Mouse (Mus musculus) G1E (cell line): Measurements from ENCODE around the gene Klc4.

Experiments used
- CTCF ChIP-seq: IDR thresholded peaks from 2 replicates; pipeline ENCODE4 v1.5.1; 2012; ENCODE audit warnings: low read depth, low read length, inconsistent platforms, mixed read lengths
- GATA2 ChIP-seq: IDR thresholded peaks from 2 replicates; pipeline ENCODE4 v1.6.1; 2012; ENCODE audit warnings: low read depth, low read length, inconsistent platforms, borderline replicate concordance
- POLR2AphosphoS5 ChIP-seq: IDR thresholded peaks from 2 replicates; pipeline ENCODE4 v1.6.1; 2012; ENCODE audit warnings: low read depth, low read length, inconsistent platforms; ENCODE audit not compliant: insufficient replicate concordance
- TAL1 ChIP-seq: conservative IDR thresholded peaks from 2 replicates; pipeline ENCODE4 v1.6.1; 2012; ENCODE audit warnings: low read depth, low read length, inconsistent platforms, mixed read lengths

DNA sequence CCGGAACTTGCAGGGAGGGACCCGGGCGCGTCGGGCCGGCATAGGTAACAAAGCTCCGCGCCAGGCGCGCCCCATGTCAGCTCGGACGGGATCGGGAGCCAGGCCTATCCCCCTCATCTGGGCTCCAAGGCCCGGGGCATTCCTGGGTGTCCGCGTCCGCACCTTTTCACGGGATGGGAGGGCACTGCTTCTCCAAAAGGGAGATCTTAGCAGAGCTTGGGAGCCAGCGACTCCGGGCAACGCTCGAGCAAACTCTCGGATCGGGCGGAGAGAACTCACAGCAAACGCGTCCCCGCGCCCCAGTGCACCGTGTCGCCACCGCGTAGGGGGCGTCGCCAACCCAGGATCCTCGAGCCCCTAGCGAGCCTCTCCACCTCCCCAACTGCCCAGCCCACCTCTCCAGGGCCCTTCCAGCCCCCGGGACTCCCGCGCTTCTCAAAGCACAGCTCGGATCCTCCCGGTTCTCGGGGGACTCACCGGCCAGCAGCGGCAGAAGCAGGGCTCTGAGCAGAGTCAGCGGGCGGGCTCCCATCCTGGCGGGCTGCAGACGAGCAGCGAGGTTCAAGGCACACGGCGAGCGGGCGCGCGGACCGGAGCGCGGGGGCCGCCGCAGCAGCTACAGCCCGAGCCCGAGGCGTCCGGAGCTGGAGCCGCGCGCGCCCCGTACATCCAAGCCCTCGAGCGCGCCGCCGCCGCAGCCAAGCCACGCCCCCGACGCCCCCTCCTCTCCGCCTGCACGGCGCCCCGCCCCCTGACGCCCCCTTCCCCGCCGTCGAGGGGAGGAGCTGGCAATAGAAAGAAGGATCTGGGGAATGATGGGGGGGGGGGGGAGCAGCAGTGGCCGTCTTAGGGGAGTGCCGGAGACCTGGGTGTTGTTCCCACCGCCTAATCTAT is 16.8 kb downstream of the Klc4 start, which contains the start of gene Ptk7:
- TF ChIP-seq POLR2AphosphoS5 = no peak
- no peak for TF ChIP-seq CTCF
- TF ChIP-seq TAL1 = no peak
- TF ChIP-seq GATA2 = no peak
